Mouse (Mus musculus): ENCODE measurements around the gene Herc1. TPM values are rescaled to one million over a fixed set of nuclear protein-coding genes. Genes with fewer than 3 reads are reported as not detected.

The Herc1 gene
- total RNA-seq (2015; ENCODE audit: low replicate concordance): 543 and 570 TPM in 2 replicates
- 1,171 and 1,293 TPM in 2 replicates for total RNA-seq (2017; ENCODE audit: low replicate concordance)

- ATAC-seq (replicated peaks; ENCODE audit: low FRiP score, poor library complexity, severe bottlenecking): peak; percentile 77
Observed at GRCm38 (mm10) chr9:66349860-66350787, at the start of gene Herc1. Gene Herc1, plus strand, starts transcription at chr9:66350450.

GRCm38 (mm10) chr9:66304320-66305090, 45.7 kb upstream of the Herc1 start:
- peak; percentile 58 for ATAC-seq (replicated peaks; ENCODE audit: low FRiP score, poor library complexity, severe bottlenecking)

GRCm38 (mm10) chr9:66305121-66306112, 44.8 kb upstream of the Herc1 start:
- peak; percentile 52 for ATAC-seq (replicated peaks; ENCODE audit: low FRiP score, poor library complexity, severe bottlenecking)

GRCm38 (mm10) chr9:66306414-66306813, 43.8 kb upstream of the Herc1 start:
- ATAC-seq (replicated peaks; ENCODE audit: low FRiP score, poor library complexity, severe bottlenecking): no peak

DNA sequence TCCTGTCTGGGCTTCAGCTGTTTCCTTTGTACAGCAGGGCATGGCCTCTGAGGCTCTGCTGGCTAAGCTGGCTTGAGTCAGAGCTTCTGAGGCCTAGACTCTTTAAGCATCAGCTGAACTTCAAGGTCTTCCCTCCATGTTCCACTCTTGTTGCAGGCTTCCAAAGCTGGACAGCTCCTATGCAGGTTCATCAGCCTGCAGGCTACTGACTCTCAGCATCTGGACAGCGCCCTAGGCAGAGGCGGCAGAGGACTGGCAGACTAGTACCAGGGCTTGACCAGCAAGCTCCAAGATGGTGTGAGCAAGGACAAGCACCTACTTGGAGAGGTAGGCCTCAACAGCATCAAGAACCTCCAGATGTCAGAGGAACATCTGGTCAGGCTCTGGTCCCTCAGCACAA, 42.9 kb upstream of the Herc1 start:
- ATAC-seq (replicated peaks; ENCODE audit: low FRiP score, poor library complexity, severe bottlenecking): no peak

GRCm38 (mm10) chr9:66308741-66309140, 41.5 kb upstream of the Herc1 start:
- no peak for ATAC-seq (replicated peaks; ENCODE audit: low FRiP score, poor library complexity, severe bottlenecking)

DNA sequence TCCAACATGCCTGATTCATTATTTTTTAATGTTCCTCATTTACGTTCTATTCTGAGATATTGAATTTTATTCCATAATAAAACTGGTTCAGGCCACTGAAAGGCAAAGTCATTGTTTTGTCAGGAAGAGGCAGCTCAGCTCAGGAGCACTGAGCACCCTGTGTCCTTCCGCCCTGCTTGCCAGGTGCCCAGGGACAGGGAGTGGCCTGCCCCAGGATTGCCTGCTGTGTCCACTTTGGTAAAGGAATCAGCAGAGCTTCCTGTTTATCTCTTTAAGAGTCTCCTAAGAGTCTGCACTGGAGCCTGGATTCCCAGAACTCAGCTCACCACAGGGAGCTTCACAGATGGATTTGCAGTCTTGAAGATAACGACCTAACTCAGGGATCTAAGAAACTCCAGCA, 38.8 kb upstream of the Herc1 start:
- no peak for ATAC-seq (replicated peaks; ENCODE audit: low FRiP score, poor library complexity, severe bottlenecking)

- ATAC-seq (replicated peaks; ENCODE audit: low FRiP score, poor library complexity, severe bottlenecking): 0 out of 2 replicates have a peak, but pooled peaks have one; percentile 47
Observed at GRCm38 (mm10) chr9:66316603-66317002, 33.6 kb upstream of the Herc1 start.

GRCm38 (mm10) chr9:66322010-66322931, 28.0 kb upstream of the Herc1 start:
- ATAC-seq (replicated peaks; ENCODE audit: low FRiP score, poor library complexity, severe bottlenecking): no peak

DNA sequence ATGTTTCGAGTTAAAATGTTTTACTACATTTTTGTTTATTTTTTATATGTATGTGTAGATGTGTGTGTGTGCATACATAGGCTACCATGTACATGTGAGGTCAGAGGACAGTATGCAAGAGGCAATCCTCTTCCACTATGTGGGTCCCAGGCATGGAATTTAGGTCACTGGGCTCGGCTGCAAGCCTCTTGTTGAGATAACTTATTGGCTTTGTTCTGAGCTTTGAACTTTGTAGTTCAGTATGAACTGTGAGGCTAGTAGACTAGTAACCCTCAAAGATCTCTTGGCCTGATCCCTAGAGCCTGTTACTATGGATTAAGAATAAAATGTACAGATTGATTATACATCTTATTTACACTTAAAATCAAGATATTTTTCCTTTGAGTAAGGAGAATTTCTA, 23.4 kb upstream of the Herc1 start:
- no peak for ATAC-seq (replicated peaks; ENCODE audit: low FRiP score, poor library complexity, severe bottlenecking)

DNA sequence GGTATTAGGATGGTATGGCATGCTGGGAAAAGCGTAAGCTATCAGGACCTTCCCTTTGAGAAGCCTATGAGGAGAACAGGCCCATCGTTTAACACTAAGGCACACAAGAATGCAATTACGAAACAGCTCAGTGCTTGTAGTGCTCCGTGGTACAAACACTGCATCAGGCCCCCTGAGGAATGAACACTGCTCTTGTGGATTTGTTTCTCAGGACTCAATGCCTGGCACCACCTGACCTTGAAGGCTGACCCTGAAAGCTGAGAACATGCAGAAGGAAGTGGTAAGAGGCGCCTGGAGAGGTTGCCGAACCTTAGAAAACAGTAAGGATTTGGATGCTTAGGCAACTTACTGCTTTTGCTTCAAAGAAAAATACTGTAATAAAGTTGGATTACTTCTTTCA, 20.8 kb upstream of the Herc1 start:
- ATAC-seq (replicated peaks; ENCODE audit: low FRiP score, poor library complexity, severe bottlenecking): no peak

- no peak for ATAC-seq (replicated peaks; ENCODE audit: low FRiP score, poor library complexity, severe bottlenecking)
Observed at GRCm38 (mm10) chr9:66330437-66330836, 19.8 kb upstream of the Herc1 start.

DNA sequence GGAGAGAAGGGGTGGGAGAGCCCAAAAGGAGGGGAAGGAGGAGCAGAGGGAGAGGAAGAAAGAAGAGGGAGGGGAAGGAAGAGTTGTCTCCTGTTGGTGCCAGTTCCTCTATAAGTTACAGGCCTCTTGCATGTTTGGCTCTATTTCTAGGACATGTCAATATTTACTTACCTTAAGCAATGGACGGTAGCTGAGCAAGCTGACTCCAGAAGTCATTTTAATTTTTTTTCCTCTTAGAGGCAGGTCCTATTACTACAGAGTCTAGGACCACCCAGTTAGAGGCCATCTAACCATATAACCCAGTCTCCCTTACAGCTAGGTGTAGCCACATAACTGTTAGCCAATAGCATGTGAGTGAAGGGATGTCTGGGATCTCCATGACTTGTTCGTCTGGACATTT, 18.7 kb upstream of the Herc1 start:
- no peak for ATAC-seq (replicated peaks; ENCODE audit: low FRiP score, poor library complexity, severe bottlenecking)

- no peak for ATAC-seq (replicated peaks; ENCODE audit: low FRiP score, poor library complexity, severe bottlenecking)
Observed at GRCm38 (mm10) chr9:66332393-66332792, 17.9 kb upstream of the Herc1 start.

- no peak for ATAC-seq (replicated peaks; ENCODE audit: low FRiP score, poor library complexity, severe bottlenecking)
Observed at GRCm38 (mm10) chr9:66337280-66337679, 13.0 kb upstream of the Herc1 start.

- no peak for ATAC-seq (replicated peaks; ENCODE audit: low FRiP score, poor library complexity, severe bottlenecking)
Observed at GRCm38 (mm10) chr9:66338005-66338782, 12.1 kb upstream of the Herc1 start.

GRCm38 (mm10) chr9:66339714-66340113, 10.5 kb upstream of the Herc1 start:
- ATAC-seq (replicated peaks; ENCODE audit: low FRiP score, poor library complexity, severe bottlenecking): no peak
